Mouse (Mus musculus) gastrocnemius, postnatal 25 days (tissue): Measurements from ENCODE around the gene Col7a1. TPM values are rescaled to one million over a fixed set of nuclear protein-coding genes. Genes with fewer than 3 reads are reported as not detected.

Source experiments
- DNase-seq: peaks from one replicate; pipeline ENCODE4 v3.0.0; 2022
- long read RNA-seq, 2 experiments: library from polyadenylated mRNA; stranded (forward); transcript quantifications; one replicate each; pipeline ENCODE4 v2.0.0; 2021
- total RNA-seq, 2 experiments: library from RNA; stranded (reverse); gene quantifications; 1 replicate in 1 of 2; 2 replicates in 1 of 2; pipeline ENCODE4 v1.2.3; 2021

Col7a1 gene
- 1 to 10 TPM; 1.6 to 3.5 TPM for total RNA-seq
- long read RNA-seq, experiment 1, partial matches to known transcripts = 3 of 3 reads
- long read RNA-seq, experiment 1, other reads (novel, unspliced or antisense) = 0 of 3 reads
- long read RNA-seq, experiment 2, partial matches to known transcripts = 3 of 3 reads
- long read RNA-seq, experiment 2, other reads (novel, unspliced or antisense) = 0 of 3 reads

DNA sequence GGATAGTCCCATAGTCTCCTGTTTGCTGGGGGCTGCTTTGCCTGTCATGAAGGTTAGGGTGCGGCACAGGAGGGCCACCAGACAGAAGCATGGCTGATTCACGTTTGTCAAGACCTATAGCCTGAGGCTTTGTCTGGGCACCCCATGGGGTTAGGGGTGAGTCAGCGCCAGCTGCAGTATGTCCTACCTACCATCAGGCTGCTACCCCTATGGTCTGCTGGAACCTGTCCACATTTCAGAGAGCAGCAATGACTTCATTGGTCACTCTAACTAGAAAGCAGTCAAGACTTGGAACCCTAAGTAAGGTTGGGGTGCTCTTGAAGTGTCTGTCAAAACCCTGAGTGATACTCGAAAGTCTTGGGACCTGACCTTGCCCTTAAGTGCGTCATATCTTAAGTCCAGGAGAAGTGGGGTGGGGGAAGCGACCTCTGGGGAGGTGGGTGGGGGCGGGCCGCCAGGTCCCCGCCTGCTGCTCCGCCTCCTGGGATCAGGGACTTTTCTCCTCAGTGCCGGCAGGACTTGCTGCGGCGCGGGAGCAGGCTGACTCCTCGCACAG, at the start of gene Col7a1:
Gene Col7a1 (plus strand): TSS at position 506 of the 556 bp plus-strand sequence.
- DNase-seq = no peak

DNA sequence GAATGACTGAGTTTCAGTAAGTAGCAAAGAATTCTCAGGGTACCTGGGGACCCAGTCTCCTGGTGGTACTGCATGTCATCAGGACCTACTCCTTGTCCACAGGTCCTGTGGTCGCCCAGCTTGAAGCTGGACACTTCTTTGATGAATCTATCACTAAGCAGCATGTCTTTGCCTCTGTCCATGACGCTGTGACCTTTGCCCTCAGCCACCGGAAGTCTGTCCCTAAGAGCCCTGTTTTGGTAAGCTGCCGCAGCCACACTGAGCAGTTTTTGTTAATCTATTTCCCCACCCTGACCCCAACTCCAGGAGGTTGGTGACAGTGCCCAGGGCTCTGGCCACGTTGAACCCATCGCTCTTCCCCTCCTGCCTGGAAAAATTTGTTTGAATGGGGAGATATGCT, 41.1 kb upstream of the Col7a1 start:
- DNase-seq = no peak

DNA sequence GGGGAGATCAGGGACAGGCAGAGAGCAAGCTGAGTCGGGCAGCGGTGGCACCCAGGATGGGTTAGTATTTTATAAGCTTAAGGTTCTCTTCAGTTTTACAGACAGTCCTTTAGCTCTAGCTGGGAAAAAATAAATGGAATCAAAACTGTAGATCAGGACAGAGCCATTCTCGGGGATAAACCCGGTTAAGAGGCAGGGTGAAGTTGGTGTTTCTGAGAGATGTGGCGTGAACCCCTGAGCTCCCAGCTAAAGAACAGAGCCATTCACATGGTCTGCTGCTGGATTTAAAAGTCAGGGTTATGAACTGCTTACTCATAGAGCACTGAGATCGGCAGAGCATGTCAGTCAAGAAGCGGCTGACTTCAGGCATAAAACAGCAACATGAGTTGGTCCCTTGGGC, 40.2 kb upstream of the Col7a1 start:
- DNase-seq = no peak

DNA sequence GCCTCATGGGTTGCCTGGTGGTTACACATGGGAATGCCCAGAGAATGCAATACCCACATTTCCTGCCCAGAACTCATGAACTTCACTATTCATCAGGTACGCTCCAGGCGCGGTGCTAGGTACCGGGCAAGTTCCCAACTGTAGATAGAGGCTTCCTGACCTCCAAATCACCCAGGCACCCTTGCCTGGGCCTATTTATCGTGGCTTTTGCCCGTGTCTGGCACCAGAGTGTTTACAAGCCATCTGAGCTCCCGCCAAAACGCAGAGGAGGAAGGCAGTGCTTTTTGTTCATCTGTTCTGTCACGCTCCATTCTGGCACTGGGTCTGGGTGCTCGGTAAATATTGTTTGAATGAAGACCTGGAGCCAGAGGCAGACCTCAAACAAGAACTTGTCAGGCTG, 39.8 kb upstream of the Col7a1 start:
- DNase-seq = no peak

DNA sequence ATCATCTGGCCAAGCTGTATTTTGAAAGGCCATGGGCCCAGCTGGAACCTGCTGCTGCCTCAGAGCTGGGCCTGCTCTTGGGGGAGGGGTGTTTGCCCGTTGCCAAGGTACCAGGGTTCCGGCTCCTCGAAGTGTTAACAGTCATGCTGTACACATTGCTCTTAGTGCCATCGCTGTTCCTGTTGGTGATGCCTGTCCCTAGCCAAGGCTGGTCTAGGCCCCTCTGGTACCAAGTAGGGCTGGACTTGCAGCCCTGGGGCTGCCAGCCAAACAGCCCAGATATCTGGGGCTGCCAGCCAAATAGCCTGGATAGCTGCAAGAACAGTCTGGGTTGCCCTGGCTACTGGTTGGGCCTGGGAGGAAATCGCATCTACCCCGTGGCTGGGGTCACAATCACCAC, 38.9 kb upstream of the Col7a1 start, which contains the start of gene Tmem89:
Gene Tmem89 (plus strand): TSS at position 129 of the 400 bp plus-strand sequence.
- no peak for DNase-seq

DNA sequence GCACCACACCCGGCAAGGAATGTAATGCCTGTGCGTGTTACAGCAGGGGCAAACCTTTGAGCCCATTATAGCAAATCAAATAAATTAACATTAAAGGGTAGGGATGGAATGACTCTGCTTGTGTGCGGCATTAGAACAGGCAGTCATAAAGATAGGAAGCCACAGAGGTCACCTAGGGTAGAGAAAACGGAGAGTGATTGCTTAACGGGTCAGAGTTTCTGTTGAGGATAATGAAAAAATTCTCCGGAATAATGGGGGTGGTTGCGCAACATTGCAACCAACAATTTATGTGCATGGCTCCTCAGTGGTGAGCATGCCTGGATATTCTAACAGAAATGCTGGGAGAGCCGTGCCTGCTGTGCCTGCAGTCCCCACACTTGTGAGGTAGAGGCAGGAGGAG, 27.5 kb upstream of the Col7a1 start:
- no peak for DNase-seq

DNA sequence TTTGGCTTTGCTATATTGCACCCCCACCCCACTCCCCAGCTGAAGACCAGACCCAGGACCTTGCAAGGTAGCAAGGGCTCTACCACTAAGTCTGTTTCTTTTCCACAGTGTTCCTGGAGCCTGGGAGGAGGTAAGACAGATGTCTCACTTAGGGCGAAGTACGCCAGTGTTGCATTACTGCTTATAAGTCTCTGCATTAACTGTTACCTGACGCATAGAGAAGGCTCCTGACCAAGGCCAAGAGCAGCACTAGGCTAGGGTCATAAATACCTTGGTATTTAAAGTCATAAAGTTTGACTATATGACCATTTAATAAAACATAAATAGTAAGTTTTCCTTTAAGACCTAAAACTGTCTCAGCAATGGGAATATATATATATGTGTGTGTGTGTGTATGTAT, 25.0 kb upstream of the Col7a1 start:
- DNase-seq = no peak

DNA sequence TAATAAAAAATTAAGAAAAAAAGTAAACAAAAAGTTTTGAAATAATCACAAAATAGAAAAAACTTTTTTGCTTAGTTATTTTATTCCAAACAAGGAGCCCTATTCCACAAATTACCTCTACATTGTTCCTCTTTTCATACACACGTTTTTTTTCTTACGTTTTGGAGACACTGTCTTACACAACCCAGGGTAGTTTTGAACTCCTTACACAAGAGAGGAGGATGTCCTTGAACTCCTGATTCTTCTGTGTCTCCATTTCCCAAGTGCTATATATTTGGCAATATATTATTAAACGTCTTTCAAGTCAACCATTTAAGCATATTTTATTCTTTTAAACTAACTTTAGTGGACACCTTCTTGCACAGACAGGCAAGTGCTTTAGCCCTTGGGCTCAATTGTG, 17.4 kb upstream of the Col7a1 start:
- DNase-seq = no peak

DNA sequence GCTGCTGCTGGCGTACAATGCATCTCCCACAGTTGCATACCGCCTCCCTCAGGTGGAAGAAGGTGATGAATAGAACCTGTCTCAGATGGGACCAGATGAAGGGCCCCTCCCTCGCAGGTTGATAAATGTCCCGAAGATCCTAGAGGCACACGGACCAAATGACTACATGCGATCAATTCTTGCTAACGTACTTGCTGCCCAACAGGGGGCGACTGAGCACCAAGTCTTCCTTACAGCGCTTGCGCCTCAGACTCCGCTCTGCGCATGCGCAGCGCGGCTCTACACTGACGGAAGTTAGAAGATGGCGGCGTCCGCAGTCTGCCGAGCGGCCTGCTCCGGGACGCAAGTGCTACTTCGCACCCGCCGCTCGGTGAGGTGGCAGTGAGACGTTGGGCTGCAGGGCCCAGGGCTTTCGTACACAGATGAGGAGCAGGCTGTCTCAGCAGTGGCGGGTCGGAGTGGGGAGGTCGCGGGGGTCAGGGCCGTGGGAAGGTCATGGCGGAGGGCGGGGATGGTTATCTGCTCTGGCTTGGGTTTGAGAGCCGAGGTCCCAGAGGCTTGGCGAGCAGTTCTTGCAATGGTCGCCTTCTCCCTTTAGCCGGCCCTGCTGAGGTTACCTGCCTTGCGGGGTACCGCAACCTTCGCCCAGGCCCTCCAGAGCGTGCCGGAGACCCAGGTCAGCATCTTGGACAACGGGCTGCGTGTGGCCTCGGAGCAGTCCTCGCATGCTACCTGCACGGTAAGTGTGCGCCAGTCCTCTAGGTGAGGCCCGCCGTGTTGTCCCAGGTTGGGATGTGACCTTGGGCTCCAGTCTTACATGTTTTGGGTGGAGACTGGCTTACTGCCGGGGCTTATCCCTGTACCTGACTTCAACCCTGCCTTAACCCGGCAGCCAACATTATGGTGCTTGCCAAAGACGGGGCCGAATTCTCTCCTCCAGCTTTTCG, 16.7 kb upstream of the Col7a1 start, which contains the start of gene Uqcrc1:
Gene Uqcrc1 (plus strand): TSS at position 216 of the 947 bp plus-strand sequence.
- DNase-seq = peak; percentile 91

DNA sequence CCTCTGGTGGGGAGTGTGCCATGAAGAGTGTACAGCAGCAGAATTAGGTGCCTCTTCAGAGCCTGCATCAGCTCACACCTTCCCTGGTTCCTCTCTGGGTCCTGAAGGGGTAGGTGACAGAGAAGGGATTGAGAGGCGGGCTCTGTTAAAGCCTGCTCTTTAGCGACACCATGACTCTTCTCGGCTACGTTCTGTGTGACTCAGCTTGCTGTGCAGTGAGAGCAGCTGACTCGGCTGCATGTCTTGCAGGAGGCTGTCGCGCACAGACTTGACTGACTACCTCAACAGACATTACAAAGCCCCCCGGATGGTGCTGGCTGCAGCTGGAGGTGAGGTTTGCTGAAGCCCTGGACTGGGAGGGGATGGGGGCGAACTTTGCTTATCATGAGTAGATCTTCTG, 8.3 kb upstream of the Col7a1 start:
- no peak for DNase-seq

DNA sequence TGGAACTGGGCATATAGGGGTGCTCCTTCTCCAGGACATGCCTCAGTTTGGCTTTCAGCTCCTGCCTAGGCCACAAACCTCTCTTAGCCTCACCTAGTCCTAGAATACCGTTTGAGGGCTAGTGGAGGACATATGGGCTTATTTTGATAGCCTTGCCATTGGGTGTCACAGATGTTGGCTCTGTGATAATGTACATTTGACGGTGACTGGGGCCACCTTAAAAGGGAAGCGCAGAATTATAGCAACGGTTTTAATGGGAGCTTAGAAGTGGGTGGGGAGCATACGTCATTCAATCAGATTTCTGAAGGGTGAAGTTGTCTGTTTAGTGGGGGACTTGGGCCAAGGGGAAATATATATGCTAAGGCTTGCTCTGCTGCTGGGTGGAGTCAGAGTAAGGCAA, 7.8 kb upstream of the Col7a1 start:
- DNase-seq = no peak

DNA sequence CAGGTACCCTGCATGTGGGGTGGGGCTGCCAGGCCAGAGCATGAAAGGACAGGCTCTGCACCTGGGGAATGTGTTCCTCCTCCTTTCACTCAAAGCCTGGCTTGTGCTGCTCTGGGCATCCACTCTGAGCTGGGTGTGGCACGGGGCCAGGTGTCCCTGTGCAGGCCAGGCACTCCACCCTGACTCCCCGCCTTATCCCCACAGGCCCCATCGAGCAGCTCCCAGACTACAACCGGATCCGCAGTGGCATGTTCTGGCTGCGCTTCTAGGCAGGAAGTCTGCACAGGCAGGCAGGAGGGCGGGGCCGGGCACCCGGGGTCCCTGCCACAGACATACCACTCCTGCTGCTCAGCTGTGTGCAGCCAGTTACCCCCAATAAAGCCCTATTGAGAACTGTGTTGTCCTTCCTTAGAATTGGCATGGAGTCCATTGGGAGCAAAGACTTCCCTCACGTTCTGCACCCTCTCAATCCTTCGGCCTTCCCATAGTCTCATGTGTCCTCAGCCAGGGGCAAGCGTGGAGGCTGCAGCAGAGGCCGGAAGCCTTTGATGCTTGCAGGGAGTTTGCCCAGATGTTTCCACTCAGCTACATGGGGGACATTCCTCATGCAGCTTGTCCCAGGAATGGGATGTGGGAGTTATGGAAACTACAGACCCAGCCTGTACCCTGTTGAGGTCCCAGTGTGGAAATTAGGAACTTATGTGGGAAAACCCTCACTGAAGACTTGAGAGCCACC, 4.0 kb upstream of the Col7a1 start:
- DNase-seq = peak; percentile 70

DNA sequence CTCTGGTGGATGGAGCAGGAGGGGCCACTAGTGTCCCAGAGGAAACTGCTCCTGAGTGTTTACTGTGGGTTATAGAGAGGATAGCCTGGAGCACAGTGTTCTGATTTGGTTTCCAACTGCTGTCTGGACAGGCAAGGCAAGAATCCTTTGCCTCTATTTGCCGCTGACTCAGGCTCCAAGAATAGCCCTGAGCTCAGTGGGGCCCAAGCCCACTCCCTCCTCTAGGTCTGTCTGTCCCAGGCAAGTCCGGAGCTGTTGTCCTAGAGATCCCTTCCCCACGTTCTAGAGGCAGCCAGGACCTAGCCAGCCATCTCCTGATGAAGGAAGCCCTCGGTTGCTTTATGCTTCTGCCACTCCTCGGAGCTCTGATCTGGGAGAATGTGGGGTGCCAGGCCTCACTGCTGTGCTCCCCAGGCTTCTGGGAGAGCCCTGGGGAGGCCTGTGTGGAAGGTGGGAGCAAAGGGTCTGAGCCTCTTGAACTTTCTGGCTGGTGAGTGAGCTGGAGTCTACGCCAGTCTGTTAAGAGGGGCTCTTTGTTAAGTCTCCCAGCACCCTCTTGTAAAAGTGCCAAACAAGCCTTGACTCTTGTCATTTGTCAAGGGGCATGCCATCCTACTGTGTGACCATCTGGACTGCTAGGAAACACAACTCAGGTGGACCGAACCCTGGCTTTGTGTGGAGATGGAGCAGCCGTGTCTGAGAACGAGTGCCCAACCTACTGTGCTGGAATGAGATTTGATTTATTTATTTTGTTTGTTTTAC, 3.2 kb upstream of the Col7a1 start:
- peak; percentile 58 for DNase-seq

DNA sequence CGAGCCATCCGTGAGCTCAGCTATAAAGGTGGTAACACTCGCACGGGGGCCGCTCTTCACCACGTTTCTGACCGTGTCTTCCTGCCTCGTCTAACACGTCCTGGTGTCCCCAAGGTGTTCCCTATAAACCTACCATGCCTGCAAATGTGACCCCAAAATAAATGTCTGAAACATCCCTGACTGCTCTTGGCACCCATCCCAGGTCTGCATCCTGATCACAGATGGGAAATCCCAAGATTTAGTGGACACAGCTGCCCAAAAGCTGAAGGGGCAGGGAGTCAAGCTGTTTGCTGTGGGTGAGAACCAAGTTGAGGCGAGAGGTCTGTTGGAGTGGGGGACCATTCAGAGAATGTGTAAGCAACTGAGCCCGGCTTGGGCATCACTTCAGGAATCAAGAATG, 1.9 kb downstream of the Col7a1 start:
- no peak for DNase-seq

DNA sequence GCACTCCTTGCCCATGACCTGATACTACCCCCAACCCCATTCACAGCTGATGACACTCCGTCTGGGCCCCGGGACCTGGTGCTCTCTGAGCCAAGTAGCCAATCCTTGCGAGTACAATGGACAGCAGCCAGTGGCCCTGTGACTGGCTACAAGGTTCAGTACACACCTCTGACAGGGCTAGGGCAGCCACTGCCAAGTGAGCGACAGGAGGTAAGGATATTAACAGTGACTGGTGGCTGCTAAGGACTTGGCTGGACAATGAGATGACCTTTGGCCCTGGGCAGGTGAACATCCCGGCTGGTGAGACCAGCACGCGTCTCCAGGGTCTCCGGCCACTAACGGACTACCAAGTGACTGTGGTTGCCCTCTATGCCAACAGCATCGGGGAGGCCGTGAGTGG, 2.5 kb downstream of the Col7a1 start:
- no peak for DNase-seq

DNA sequence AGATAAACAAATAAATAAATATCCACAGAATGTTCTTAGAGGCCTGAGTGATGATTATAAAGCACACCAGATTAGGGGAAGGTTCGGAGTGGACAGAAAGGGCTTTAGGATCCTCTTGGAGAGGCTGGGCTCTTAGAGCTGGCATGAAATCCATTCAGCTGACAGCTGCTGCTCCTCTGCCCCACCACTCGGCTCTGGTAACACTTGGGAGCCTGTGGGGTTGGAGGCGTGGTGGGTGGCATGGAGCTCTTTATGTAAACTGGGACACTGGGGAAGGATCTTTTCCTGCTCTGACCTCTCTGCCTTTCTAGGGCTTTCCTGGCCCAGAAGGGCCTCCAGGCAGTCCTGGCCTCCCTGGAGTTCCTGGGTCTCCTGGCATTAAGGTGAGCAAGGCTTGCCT, 10.2 kb downstream of the Col7a1 start:
- no peak for DNase-seq

DNA sequence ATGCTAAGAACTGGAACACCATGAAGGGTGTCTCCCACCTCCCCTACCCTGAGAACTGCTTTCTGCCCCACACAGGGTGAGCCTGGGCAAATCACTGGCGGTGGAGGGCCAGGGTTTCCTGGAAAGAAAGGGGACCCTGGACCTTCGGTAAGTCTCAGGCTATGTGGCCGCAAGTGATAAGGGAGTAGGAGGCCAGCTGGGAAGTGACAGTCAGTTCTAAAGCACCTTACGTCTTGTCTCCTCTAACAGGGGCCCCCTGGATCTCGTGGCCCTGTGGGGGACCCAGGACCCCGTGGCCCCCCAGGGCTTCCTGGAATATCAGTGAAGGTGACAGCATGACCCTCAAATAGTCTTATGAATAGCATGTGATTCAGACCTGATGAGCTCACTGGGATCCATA, 11.0 kb downstream of the Col7a1 start:
- no peak for DNase-seq

DNA sequence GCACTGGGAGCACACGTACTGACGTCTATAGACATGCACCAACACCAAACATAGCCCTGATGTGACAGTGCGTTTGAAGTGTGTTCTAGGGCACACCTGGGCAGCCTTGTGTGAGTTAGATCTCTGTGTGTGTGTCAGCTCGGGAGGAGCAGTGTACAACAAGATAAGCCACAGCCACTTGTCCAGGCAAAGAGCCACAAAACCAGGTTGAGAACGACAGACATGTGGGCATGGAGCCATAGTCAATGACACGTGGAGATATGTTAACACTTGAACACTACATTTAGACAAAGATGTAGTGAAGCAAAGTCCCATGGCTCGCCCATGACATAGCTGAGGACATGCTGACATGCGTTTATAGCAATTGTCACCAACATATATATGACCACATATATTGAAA, 17.2 kb downstream of the Col7a1 start:
- DNase-seq = no peak

DNA sequence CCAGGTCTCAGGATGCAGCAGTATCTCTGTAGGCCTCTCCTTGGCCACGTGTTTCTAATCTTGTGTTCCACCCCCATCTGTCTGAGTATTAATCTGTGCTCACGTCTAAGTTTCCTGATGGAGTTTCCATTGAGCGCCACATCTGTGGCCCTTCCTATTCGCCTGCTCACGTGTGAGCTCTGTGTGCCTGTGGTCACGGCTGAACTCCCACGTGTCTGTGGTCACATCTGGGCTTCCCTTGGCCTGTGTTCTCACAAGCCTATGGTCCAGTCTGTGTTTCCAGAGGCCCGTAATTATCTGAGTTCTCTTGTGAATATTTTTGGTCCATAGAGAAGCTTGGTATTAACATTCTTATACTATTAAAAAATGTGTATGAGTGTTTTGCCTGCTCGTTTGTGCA, 23.1 kb downstream of the Col7a1 start:
- no peak for DNase-seq

DNA sequence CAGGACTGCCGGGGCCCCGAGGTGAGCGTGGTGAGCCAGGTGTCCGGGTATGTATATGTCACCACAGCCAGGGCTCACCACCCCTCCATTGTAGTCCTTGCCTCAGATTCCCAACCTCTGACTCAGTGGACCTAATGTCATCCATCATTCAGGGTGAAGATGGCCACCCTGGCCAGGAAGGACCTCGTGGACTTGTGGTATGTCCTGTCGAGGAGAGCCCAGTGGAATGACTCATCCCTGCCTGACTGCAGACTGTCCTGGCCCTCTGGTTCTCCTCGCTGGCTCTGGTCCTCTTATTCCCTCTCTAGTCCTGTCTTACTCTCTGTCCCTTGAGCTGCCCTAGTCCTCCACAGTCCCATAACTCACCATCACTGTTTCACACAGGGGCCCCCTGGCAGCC, 24.6 kb downstream of the Col7a1 start:
- no peak for DNase-seq

DNA sequence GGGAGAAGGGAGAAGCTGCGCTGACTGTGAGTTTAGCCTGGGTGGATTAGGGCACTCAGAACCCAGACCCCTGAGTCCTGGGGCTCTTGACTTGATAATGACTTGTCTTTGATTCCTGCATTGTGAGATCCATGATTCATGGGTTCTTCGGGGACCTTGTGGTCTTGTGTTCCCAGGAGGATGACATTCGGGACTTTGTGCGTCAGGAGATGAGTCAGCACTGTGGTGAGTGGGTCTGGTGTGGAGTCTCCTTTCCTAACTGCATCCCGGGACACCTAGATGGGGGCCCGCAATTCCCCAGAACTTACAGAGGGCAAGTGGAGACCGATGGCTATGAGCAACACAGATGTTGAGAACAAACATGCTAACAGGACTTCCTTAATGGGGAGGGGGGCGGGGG, 29.1 kb downstream of the Col7a1 start:
- DNase-seq = no peak

DNA sequence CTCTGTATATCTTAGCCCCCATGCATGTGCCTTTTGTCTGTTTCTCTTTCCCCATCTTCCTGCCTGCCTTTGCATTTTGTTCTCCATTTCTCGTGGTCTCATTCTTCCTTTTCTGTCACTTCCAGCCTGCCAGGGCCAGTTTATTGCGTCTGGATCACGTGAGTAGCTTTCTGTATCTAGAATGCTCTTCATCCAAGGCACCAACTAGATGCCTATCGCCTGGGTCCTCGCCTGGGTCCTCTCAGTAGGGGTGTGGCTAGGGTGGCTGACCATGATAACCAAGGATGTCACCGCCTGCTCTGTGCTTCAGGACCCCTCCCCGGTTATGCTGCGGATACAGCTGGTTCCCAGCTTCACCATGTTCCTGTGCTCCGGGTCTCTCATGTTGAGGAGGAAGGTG, 29.8 kb downstream of the Col7a1 start:
- DNase-seq = no peak
